Mouse (Mus musculus): Measurements from ENCODE around the gene Mrpl10.

GRCm38 (mm10) chr11:97094600-97094999, 53.2 kb downstream of the Mrpl10 start:
- TF ChIP-seq CTCF (IDR thresholded peaks at IDR 0.05; ENCODE audit: control insufficient read depth, insufficient read depth, insufficient read length) = no peak
- no peak for TF ChIP-seq CEBPB (IDR thresholded peaks at IDR 0.05; ENCODE audit: low read depth)
- TF ChIP-seq USF1 (IDR thresholded peaks at IDR 0.05; ENCODE audit: low read depth) = no peak
- TF ChIP-seq MYOG (IDR thresholded peaks at IDR 0.05; ENCODE audit: control insufficient read depth, extremely low read depth, insufficient read length) = no peak
- TF ChIP-seq MAX (IDR thresholded peaks at IDR 0.05) = no peak
- TF ChIP-seq FOSL1 (IDR thresholded peaks at IDR 0.05; ENCODE audit: insufficient read depth, low read length, poor library complexity, severe bottlenecking) = no peak
